Mouse (Mus musculus) left cerebral cortex, adult 11 months (tissue): ENCODE data around the gene Ubl3.

Experiments used
- DNase-seq: peaks from one replicate; pipeline ENCODE4 v3.0.0; 2022; ENCODE audit warnings: low spot score

Ubl3 gene

GRCm38 (mm10) chr5:148523202-148523971 is 29.2 kb downstream of the Ubl3 start:
- no peak for DNase-seq

GRCm38 (mm10) chr5:148522378-148522777 is 30.2 kb downstream of the Ubl3 start:
- DNase-seq = no peak

- DNase-seq = no peak
Measured at GRCm38 (mm10) chr5:148517445-148517844, 35.1 kb downstream of the Ubl3 start.

GRCm38 (mm10) chr5:148512042-148512640 is 40.4 kb downstream of the Ubl3 start:
- no peak for DNase-seq

- no peak for DNase-seq
Measured at GRCm38 (mm10) chr5:148510265-148510664, 42.3 kb downstream of the Ubl3 start.

- no peak for DNase-seq
Measured at GRCm38 (mm10) chr5:148509731-148510130, 42.9 kb downstream of the Ubl3 start.

GRCm38 (mm10) chr5:148508901-148509604 is 43.5 kb downstream of the Ubl3 start:
- DNase-seq = no peak

GRCm38 (mm10) chr5:148505381-148505780 is 47.2 kb downstream of the Ubl3 start:
- DNase-seq = no peak

- no peak for DNase-seq
Measured at GRCm38 (mm10) chr5:148502237-148502636, 50.4 kb downstream of the Ubl3 start.

GRCm38 (mm10) chr5:148501228-148501957 is 51.2 kb downstream of the Ubl3 start:
- DNase-seq = no peak

- no peak for DNase-seq
Measured at GRCm38 (mm10) chr5:148500516-148500915, 52.1 kb downstream of the Ubl3 start.

- DNase-seq = no peak
Measured at GRCm38 (mm10) chr5:148499616-148500015, 53.0 kb downstream of the Ubl3 start.

- DNase-seq = no peak
Measured at GRCm38 (mm10) chr5:148495991-148496390, 56.6 kb downstream of the Ubl3 start.

- DNase-seq = no peak
Measured at GRCm38 (mm10) chr5:148495173-148495572, 57.4 kb downstream of the Ubl3 start.

GRCm38 (mm10) chr5:148494249-148494648 is 58.3 kb downstream of the Ubl3 start:
- no peak for DNase-seq

- DNase-seq = no peak
Measured at GRCm38 (mm10) chr5:148493025-148493424, 59.6 kb downstream of the Ubl3 start.

- DNase-seq = no peak
Measured at GRCm38 (mm10) chr5:148490391-148490790, 62.2 kb downstream of the Ubl3 start.

- no peak for DNase-seq
Measured at GRCm38 (mm10) chr5:148489724-148490193, 62.8 kb downstream of the Ubl3 start.

GRCm38 (mm10) chr5:148488891-148489723 is 63.5 kb downstream of the Ubl3 start:
- DNase-seq = no peak

GRCm38 (mm10) chr5:148486202-148486601 is 66.4 kb downstream of the Ubl3 start:
- DNase-seq = no peak

- DNase-seq = no peak
Measured at GRCm38 (mm10) chr5:148481745-148482144, 70.8 kb downstream of the Ubl3 start.
